Mouse (Mus musculus): ENCODE measurements around the gene Pnma3.
A peak's percentile ranks its signal among the peaks of the same experiment; 100 is the strongest.
"Not testable (repeated sequence)": the region's sequence is repeated elsewhere in the genome, so short reads cannot be mapped to it uniquely, and the experiment has no call there.

The Pnma3 gene

DNA sequence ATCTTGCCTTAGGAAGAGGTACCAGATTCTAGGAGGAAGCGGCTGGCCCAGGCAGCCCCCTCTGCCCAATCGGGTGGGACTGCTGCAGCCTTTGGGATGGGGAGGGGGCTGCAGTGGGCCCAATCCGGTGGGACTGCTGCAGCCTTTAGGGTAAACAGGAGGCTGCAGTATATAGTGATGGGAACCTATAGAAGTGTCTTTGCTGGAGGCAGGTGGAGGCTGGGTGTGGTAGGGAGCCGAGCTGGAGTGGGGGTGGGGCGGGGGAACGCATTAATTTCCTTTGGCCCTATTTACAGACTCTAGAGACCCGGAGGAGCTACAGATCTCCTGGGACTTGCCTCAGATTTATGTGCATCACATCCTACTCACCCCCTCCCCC, at the start of gene Pnma3:
Gene Pnma3, plus strand, starts transcription at position 373 of the 379 bp plus-strand sequence.
- no peak for DNase-seq (ENCODE audit: low read depth, low spot score)

GRCm38 (mm10) chrX:73037003-73037402, 27.6 kb upstream of the Pnma3 start, which contains the start of gene Pnma5:
Pnma5 (minus strand) TSS chrX:73037103.
- DNase-seq (ENCODE audit: low read depth, low spot score) = no peak

DNA sequence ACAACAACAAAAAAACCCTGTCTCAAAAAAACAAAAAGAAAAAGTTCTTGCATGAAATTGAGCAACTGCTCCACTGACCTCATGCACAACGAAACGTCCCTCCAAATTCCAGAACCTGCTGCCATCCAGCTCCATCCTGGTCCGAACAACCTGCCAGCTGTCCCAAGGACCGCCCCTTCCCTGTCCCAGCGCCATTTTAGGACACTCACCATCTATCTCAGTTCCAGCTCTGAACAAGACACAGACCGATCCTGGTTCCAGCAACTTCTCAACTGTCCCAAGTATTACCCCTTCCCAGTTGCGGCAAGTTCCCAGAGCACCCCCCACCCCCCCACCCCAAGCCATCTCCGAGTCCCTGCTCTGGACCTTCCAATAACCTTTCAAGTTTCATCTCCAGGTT, 25.8 kb upstream of the Pnma3 start:
- no peak for DNase-seq (ENCODE audit: low read depth, low spot score)

- no peak for DNase-seq (ENCODE audit: low read depth, low spot score)
These were observed 24.9 kb upstream of the Pnma3 start for GRCm38 (mm10) chrX:73039666-73040065.

GRCm38 (mm10) chrX:73053860-73054563, 10.6 kb upstream of the Pnma3 start:
- DNase-seq (ENCODE audit: low read depth, low spot score) = peak; percentile 85

DNA sequence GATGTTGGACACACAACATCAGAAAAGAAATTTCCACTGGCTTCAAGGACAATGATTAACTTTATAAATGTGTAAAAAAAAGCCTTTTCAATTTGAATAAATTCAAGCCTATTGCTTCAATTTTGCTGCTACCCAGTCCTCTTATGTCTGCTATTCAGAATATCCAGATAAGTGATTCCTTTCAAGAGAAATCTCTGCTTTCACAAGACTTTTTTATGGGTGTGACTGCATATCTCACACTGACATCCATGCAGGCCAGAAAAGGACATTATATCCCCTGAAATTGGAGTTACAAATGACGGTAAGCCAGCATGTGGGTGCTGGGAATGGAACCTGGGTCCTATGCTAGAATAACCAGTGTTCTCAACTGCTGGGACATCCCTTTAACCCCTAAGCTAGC, 3.1 kb upstream of the Pnma3 start:
- no peak for DNase-seq (ENCODE audit: low read depth, low spot score)

GRCm38 (mm10) chrX:73062323-73062722, 2.3 kb upstream of the Pnma3 start:
- DNase-seq (ENCODE audit: low read depth, low spot score) = no peak

GRCm38 (mm10) chrX:73063512-73064414, 824 bp upstream of the Pnma3 start:
- no peak for DNase-seq (ENCODE audit: low read depth, low spot score)

GRCm38 (mm10) chrX:73066765-73067312, 2.3 kb downstream of the Pnma3 start:
- not testable (repeated sequence) for DNase-seq (ENCODE audit: low read depth, low spot score)

DNA sequence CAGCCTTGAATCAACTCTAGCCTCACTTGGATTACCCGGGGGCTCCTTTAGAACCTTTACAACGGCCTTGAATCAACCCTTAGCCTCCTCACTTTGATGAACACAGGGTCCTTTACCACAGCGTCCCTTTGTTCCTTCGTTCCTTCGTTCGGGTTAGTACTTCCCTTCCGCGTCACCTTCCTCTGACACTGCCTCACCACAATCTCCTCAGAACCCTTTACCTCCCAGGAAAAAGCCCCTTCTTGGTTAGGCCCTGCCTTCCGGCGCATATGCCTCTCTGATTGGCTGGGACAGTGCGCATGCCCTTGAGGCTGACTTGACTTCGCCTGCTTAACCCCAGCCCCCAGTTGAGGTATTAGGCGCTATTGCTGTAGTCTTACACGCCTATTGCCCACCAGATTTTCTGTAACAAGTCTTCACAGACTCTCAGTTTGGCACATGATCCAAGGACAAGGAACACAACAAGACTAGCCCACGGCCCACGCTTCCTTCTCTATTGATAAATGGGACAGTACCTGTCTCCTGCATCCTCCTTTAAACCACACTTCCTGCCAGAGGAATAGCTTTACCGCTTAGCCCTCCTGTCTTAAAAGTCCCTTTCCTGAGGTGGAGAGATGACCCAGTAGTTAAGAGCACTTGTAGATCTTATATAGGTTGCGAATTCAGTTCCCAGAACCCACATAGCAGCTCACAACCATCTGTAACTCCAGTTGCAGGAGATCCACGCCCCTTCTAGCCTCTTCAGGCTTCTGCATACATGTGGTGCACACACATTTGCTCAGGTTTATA, 17.9 kb downstream of the Pnma3 start, which contains the start of gene Xlr4a:
Gene Xlr4a, minus strand, starts transcription at position 212 of the 789 bp plus-strand sequence.
- not testable (repeated sequence) for DNase-seq (ENCODE audit: low read depth, low spot score)

- DNase-seq (ENCODE audit: low read depth, low spot score) = not testable (repeated sequence)
These were observed 32.4 kb downstream of the Pnma3 start, which contains the start of gene Xlr3a for GRCm38 (mm10) chrX:73096941-73097508. Xlr3a (minus strand) TSS chrX:73097095.

- not testable (repeated sequence) for DNase-seq (ENCODE audit: low read depth, low spot score)
These were observed 52.2 kb downstream of the Pnma3 start, which contains the start of gene Gm14685 for GRCm38 (mm10) chrX:73116747-73117146. Gm14685 (plus strand) TSS chrX:73117047.

All from telencephalon, adult 2 months (tissue).